Mouse (Mus musculus): ENCODE measurements at regions not wholly inside any gene's neighbourhood (a gene's known extent, or its start where the extent isn't known, plus 50 kb on each side); places are given as distances from the start of the nearest gene placed in this dataset.

DNA sequence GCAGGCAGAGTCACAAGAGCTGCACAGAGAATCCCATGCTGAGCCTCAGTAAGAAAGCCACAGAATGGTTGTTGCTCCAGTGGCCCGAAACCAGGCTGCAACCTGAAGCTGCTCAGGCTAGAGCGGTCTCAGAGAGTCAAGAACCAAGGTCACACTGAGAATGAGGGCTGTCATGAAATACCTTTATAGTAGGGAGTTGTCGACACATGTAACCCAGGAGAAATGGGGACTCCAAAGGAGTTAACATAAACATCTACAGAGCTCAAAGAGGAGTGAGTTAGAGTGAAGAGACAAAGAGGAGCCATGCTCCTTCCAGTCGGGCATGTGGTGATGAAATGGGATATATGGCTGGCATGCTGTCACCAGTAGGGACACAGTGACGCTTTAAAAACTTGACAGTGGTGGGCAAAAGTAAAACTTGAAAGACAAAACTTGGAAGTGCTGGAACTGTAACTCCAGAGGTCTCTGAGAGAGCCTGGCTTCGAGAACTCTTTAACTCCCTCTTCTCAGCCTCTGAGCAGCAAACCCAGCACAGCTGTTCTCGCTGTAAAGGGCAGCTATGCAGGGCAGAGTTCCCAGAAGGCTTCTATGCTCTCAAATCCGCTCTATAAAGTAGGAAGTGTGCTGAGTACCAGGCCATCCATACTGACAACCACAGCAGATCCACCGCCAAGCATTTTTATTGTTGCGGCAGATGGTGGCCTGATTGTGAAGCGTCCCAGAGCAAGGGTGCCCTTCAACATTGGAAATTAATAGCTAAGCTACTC, 52.9 kb upstream of the Pthlh start:
- CTCF ChIA-PET: interaction anchor here in 1 of 4 experiments (0.7 kb wide), 1 partner anchor 825 kb away, joined by 3 read pairs; no protein-coding TSS in a partner anchor
- POLR2A ChIA-PET: no interaction called here

- POLR2A ChIA-PET: no interaction called here
- CTCF ChIA-PET: interaction anchor here in 2 of 4 experiments (0.6 to 1.1 kb wide), 3 partner anchors 9 to 301 kb away, joined by 3 to 8 read pairs (median 3); no protein-coding TSS in a partner anchor
Measured at GRCm38 (mm10) chr6:147316140-147316539, 52.2 kb upstream of the Pthlh start.

- ChIA-PET CTCF (interaction anchor here in 1 of 4 experiments (1.1 kb wide), 1 partner anchor 10 kb away, joined by 3 read pairs; no protein-coding TSS in a partner anchor), POLR2A (no interaction called here)
Measured at GRCm38 (mm10) chr6:147315207-147315606, 51.2 kb upstream of the Pthlh start.

All from embryonic stem cell, embryonic (primary cell).